Mouse (Mus musculus): ENCODE results near the gene Abhd14b. TPM values are rescaled to one million over a fixed set of nuclear protein-coding genes. Genes with fewer than 3 reads are reported as not detected.

Gene Abhd14b
- total and polyA plus RNA-seq, 3 experiments, result 3.4 to 6.5 TPM; not detected in 1

- Histone ChIP-seq H3K36me3 (ENCODE audit: control insufficient read depth in 1 of 2, insufficient read depth in 2 of 2, low read length in 2 of 2) (no peaks in the 10 kb centered on the region; a peak in 1 of 4 replicates), H3K27ac (ENCODE audit: control insufficient read depth, low read depth, low read length) (no peak overlapping the region), H3K4me1 (ENCODE audit: control insufficient read depth in 1 of 2, insufficient read depth in 2 of 2, low read length in 2 of 2) (peaks cover 0 to 10% of the 10 kb centered on the region in 2 experiments; a peak in 3 of 4 replicates), H3K79me2 (ENCODE audit: control insufficient read depth, insufficient read depth, low read length, poor library complexity) (peaks cover 2% of the 10 kb centered on the region), H3K9ac (ENCODE audit: control insufficient read depth, low read depth, low read length, poor library complexity, severe bottlenecking) (no peak overlapping the region), H3K4me3 (ENCODE audit: control insufficient read depth in 1 of 2, insufficient read depth in 1 of 2, low read depth in 2 of 2, low read length in 2 of 2) (no peak overlapping the region), H3K27me3 (ENCODE audit: control insufficient read depth in 1 of 2, insufficient read depth in 2 of 2, low read length in 2 of 2) (no peaks in the 10 kb centered on the region), H3K9me3 (replicated peaks; ENCODE audit: insufficient read depth, low read length) (no peaks in the 10 kb centered on the region)
- no peak for DNase-seq (ENCODE audit: low read depth, low spot score)
- TF ChIP-seq SMC3 (IDR thresholded peaks at IDR 0.05; ENCODE audit: low read depth, low read length), result no peak
- TF ChIP-seq TAL1 (IDR thresholded peaks at IDR 0.05; ENCODE audit: low read length), result no peak
- no peak for TF ChIP-seq UBTF (IDR thresholded peaks at IDR 0.05; ENCODE audit: borderline replicate concordance, insufficient read depth, low read depth, low read length)
- no peak for TF ChIP-seq ZNF384 (IDR thresholded peaks at IDR 0.05; ENCODE audit: low read depth, low read length)
- TF ChIP-seq TCF12 (IDR thresholded peaks at IDR 0.05; ENCODE audit: low read depth, low read length), result no peak
- TF ChIP-seq NRF1 (IDR thresholded peaks at IDR 0.05; ENCODE audit: insufficient read depth, low read depth, low read length, poor library complexity, severe bottlenecking), result no peak
- TF ChIP-seq ELF1 (IDR thresholded peaks at IDR 0.05; ENCODE audit: low read depth, low read length), result no peak
- no peak for TF ChIP-seq TBP (IDR thresholded peaks at IDR 0.05; ENCODE audit: low read depth, low read length)
Observed at GRCm38 (mm10) chr9:106472321-106472720, 25.1 kb downstream of the Abhd14b start.

GRCm38 (mm10) chr9:106473081-106473752 lies 26.0 kb downstream of the Abhd14b start:
- no peak overlapping the region for H3K27ac ChIP-seq (ENCODE audit: control insufficient read depth, low read depth, low read length)
- H3K9me3 ChIP-seq (replicated peaks; ENCODE audit: insufficient read depth, low read length), result no peaks in the 10 kb centered on the region
- no peak overlapping the region for H3K4me3 ChIP-seq (ENCODE audit: control insufficient read depth in 1 of 2, insufficient read depth in 1 of 2, low read depth in 2 of 2, low read length in 2 of 2)
- peaks cover 0 to 2% of the 10 kb centered on the region in 2 experiments; a peak in 2 of 4 replicates for H3K36me3 ChIP-seq (ENCODE audit: control insufficient read depth in 1 of 2, insufficient read depth in 2 of 2, low read length in 2 of 2)
- no peaks in the 10 kb centered on the region for H3K27me3 ChIP-seq (ENCODE audit: control insufficient read depth in 1 of 2, insufficient read depth in 2 of 2, low read length in 2 of 2)
- no peak for DNase-seq (ENCODE audit: low read depth, low spot score)
- TF ChIP-seq BHLHE40 (IDR thresholded peaks at IDR 0.05; ENCODE audit: borderline replicate concordance, low read depth, low read length), result no peak
- TF ChIP-seq HCFC1 (IDR thresholded peaks at IDR 0.05; ENCODE audit: low read depth, low read length), result no peak
- no peak for TF ChIP-seq SIN3A (IDR thresholded peaks at IDR 0.05; ENCODE audit: low read length)
- no peak for TF ChIP-seq GATA1 (IDR thresholded peaks at IDR 0.05; ENCODE audit: low read depth, low read length)
- no peak for TF ChIP-seq NELFE (IDR thresholded peaks at IDR 0.05; ENCODE audit: low read depth, low read length)
- no peak for TF ChIP-seq ZNF384 (IDR thresholded peaks at IDR 0.05; ENCODE audit: low read depth, low read length)
- TF ChIP-seq POLR2A (IDR thresholded peaks at IDR 0.05; ENCODE audit: control insufficient read depth in 1 of 2, insufficient read depth in 1 of 2, low read depth in 1 of 2, low read length in 2 of 2, poor library complexity in 1 of 2), result no peak
- no peak for TF ChIP-seq ELF1 (IDR thresholded peaks at IDR 0.05; ENCODE audit: low read depth, low read length)
- H3K4me1 ChIP-seq (ENCODE audit: control insufficient read depth in 1 of 2, insufficient read depth in 2 of 2, low read length in 2 of 2), result peaks cover 0 to 14% of the 10 kb centered on the region in 2 experiments; a peak in 3 of 4 replicates
- no peak overlapping the region for H3K9ac ChIP-seq (ENCODE audit: control insufficient read depth, low read depth, low read length, poor library complexity, severe bottlenecking)
- H3K79me2 ChIP-seq (ENCODE audit: control insufficient read depth, insufficient read depth, low read length, poor library complexity), result peaks cover 11% of the 10 kb centered on the region

Measured in MEL (cell line).